Mouse (Mus musculus): ENCODE data around the gene Fam214b.

- TF ChIP-seq ZC3H11A (IDR thresholded peaks at IDR 0.05; ENCODE audit: borderline replicate concordance, low read depth, low read length), result no peak
- TF ChIP-seq MAFK (IDR thresholded peaks at IDR 0.05; ENCODE audit: insufficient read depth, low read depth, low read length), result no peak
- no peak for TF ChIP-seq ZNF384 (IDR thresholded peaks at IDR 0.05; ENCODE audit: low read depth, low read length)
- TF ChIP-seq HCFC1 (IDR thresholded peaks at IDR 0.05; ENCODE audit: borderline replicate concordance, insufficient read depth, low read length), result no peak
These were observed 26.2 kb downstream of the Fam214b start for GRCm38 (mm10) chr4:43019641-43020465.
